Comparison of ENCODE assay signal across 8 mouse cellular contexts in the genomic region with DNA sequence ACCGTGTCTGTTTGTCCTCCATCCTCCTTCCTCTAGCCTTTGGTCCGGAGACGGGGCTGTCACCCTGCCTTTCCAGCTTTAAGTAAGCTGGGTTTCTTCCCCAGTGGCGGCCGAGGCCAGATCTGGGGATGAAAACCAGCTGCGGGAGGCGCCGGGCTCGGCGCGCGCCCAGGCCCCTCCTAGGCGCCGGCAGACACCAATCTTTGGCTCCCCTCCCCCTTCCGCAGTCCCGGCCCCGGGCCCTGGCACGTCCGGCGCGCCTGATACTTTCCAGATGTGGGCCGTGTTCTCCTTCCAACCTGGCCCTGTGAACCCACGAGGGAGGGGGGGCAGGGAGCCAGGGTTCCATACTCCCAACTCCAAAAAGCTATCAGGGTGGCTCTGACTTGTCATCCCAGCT. TPM values are rescaled to one million over a fixed set of nuclear protein-coding genes. Genes with fewer than 3 reads are reported as not detected.
DNase-seq lines count a peak whose midpoint lies in the region; ATAC-seq and TF ChIP-seq lines count a peak whose summit lies in the region.

No protein-coding gene starts in this region.

- peak overlapping the region; percentile 25 for H3K4me3 ChIP-seq in embryonic facial prominence, embryonic 11.5 days (ENCODE audit: low read depth, low read length)
- H3K4me3 ChIP-seq in heart, embryonic 10.5 days: peak overlapping the region; percentile 54
- no peak overlapping the region; the same call in 1 of the 2 replicates for H3K4me3 ChIP-seq in kidney, adult 2 months (ENCODE audit: insufficient read depth, low read depth, low read length)
- no peak overlapping the region for H3K4me3 ChIP-seq in lung, postnatal 0 days (ENCODE audit: low read depth, low read length)

- TF ChIP-seq POLR2A in kidney, adult 2 months (IDR thresholded peaks at IDR 0.05; ENCODE audit: low read depth, low read length): no peak

- TF ChIP-seq CTCF in kidney, adult 2 months (conservative IDR thresholded peaks at IDR 0.05; ENCODE audit: insufficient read depth, insufficient read length, low read depth, low read length): no peak
- no peak for TF ChIP-seq CTCF in lung, postnatal 0 days (IDR thresholded peaks at IDR 0.05)

- H3K9me3 ChIP-seq in embryonic facial prominence, embryonic 11.5 days (replicated peaks; ENCODE audit: control insufficient read depth, low read length): peaks cover 2% of the 10 kb centered on the region; the same call in 1 of the 2 replicates
- H3K9me3 ChIP-seq in heart, embryonic 10.5 days: peaks cover 3% of the 10 kb centered on the region
- no peaks in the 10 kb centered on the region for H3K9me3 ChIP-seq in lung, postnatal 0 days (ENCODE audit: low read length)

- H3K4me2 ChIP-seq in embryonic facial prominence, embryonic 11.5 days (ENCODE audit: low read depth, low read length): peak overlapping the region; percentile 68
- no peak overlapping the region; the same call in 1 of the 2 replicates for H3K4me2 ChIP-seq in lung, postnatal 0 days (replicated peaks; ENCODE audit: low read depth, low read length)

- peak overlapping the region; percentile 56 for H3K9ac ChIP-seq in embryonic facial prominence, embryonic 11.5 days (replicated peaks; ENCODE audit: low read length)
- H3K9ac ChIP-seq in lung, postnatal 0 days (replicated peaks; ENCODE audit: low read depth): no peak overlapping the region

- peak; percentile 48 for ATAC-seq in embryonic facial prominence, embryonic 11.5 days (replicated peaks; ENCODE audit: insufficient number of reproducible peaks, low FRiP score, low TSS enrichment, low read depth)
- peak; percentile 83 for ATAC-seq in lung, postnatal 0 days

- H3K27me3 ChIP-seq in embryonic facial prominence, embryonic 11.5 days (ENCODE audit: control insufficient read depth, insufficient read depth, low read length): peaks cover 3% of the 10 kb centered on the region; the same call in 1 of the 2 replicates
- H3K27me3 ChIP-seq in heart, embryonic 10.5 days (ENCODE audit: insufficient read depth, poor library complexity, severe bottlenecking): peaks cover 40% of the 10 kb centered on the region
- H3K27me3 ChIP-seq in kidney, adult 2 months (replicated peaks; ENCODE audit: control insufficient read depth, insufficient read depth, low read length): no peaks in the 10 kb centered on the region; the same call in 1 of the 2 replicates
- peaks cover 21% of the 10 kb centered on the region for H3K27me3 ChIP-seq in lung, postnatal 0 days (replicated peaks; ENCODE audit: insufficient read depth, low read length)

- H3K36me3 ChIP-seq in embryonic facial prominence, embryonic 11.5 days (replicated peaks; ENCODE audit: control insufficient read depth, insufficient read depth, low read depth, low read length): peaks cover 5% of the 10 kb centered on the region
- H3K36me3 ChIP-seq in heart, embryonic 10.5 days: peaks cover 36% of the 10 kb centered on the region
- H3K36me3 ChIP-seq in kidney, adult 2 months (ENCODE audit: control insufficient read depth, insufficient read depth, low read length): no peaks in the 10 kb centered on the region
- H3K36me3 ChIP-seq in lung, postnatal 0 days (ENCODE audit: insufficient read depth, low read length): no peaks in the 10 kb centered on the region

- 2% methylated on average over 23 of the region's 23 CpGs for WGBS in embryonic facial prominence, embryonic 11.5 days
- under 1% methylated on average over 23 of the region's 23 CpGs for WGBS in heart, embryonic 10.5 days
- WGBS in kidney, adult 2 months: 5% methylated on average over 23 of the region's 23 CpGs
- 2% methylated on average over 20 of the region's 23 CpGs for WGBS in lung, postnatal 0 days

- H3K27ac ChIP-seq in embryonic facial prominence, embryonic 11.5 days (replicated peaks; ENCODE audit: low read depth, low read length): peak overlapping the region; percentile 87
- H3K27ac ChIP-seq in heart, embryonic 10.5 days: peak overlapping the region; percentile 77
- peak overlapping the region; percentile 63 for H3K27ac ChIP-seq in kidney, adult 2 months (ENCODE audit: insufficient read depth, low read depth, low read length)
- peak overlapping the region; percentile 69 for H3K27ac ChIP-seq in lung, postnatal 0 days (ENCODE audit: low read length)

- no peak for TF ChIP-seq EP300 in lung, postnatal 0 days (IDR thresholded peaks at IDR 0.05)

- DNase-seq in NIH3T3 (ENCODE audit: low read depth): peak; percentile 99
- peak; percentile 96 for DNase-seq in embryonic facial prominence, embryonic 11.5 days (ENCODE audit: low spot score)
- DNase-seq in heart, embryonic 10.5 days (ENCODE audit: low spot score): peak; percentile 92
- DNase-seq in kidney, adult 2 months: peak; percentile 79
- peak; percentile 93 for DNase-seq in lung, postnatal 0 days (ENCODE audit: low spot score)
- peak; percentile 87 for DNase-seq in testis, postnatal 10 days (ENCODE audit: low spot score)
- DNase-seq in B cell, adult 2 months: no peak
- no peak for DNase-seq in right cerebral cortex, postnatal 4 days

- peaks cover 9% of the 10 kb centered on the region for H3K4me1 ChIP-seq in embryonic facial prominence, embryonic 11.5 days (ENCODE audit: control insufficient read depth, insufficient read depth, low read length)
- H3K4me1 ChIP-seq in heart, embryonic 10.5 days: peaks cover 57% of the 10 kb centered on the region
- no peaks in the 10 kb centered on the region for H3K4me1 ChIP-seq in kidney, adult 2 months (ENCODE audit: control insufficient read depth, insufficient read depth, low read length)
- 0 out of 2 replicates have a peak, but pooled peaks cover 3% of the 10 kb centered on the region for H3K4me1 ChIP-seq in lung, postnatal 0 days (ENCODE audit: insufficient read depth, low read depth, low read length)

RNA-seq across cellular contexts. Expression of a gene that starts 0.6 kb away (rescaled TPM):
- 16.0 and 19.8 TPM in 2 replicates for polyA plus RNA-seq in embryonic facial prominence, embryonic 11.5 days (2014; fragmentation: Nextera tagmentation; extraction: Ambion mirVana)
- polyA plus RNA-seq in heart, embryonic 10.5 days (2016; fragmentation: Nextera tagmentation; extraction: Ambion mirVana): 3.0 and 6.3 TPM in 2 replicates
- polyA plus RNA-seq in kidney, adult 2 months (2012; rRNA removed): 3.6 and 3.7 TPM in 2 replicates
- 5.2 and 6.6 TPM in 2 replicates for polyA plus RNA-seq in lung, postnatal 0 days (2015; fragmentation: Nextera tagmentation; extraction: Ambion mirVana)

RNA-seq across cellular contexts. Expression of a gene that starts 15.3 kb away (rescaled TPM):
- polyA plus RNA-seq in embryonic facial prominence, embryonic 11.5 days (2014; fragmentation: Nextera tagmentation; extraction: Ambion mirVana): 0.87 and 1.1 TPM in 2 replicates
- 0.15 and 0.51 TPM in 2 replicates for polyA plus RNA-seq in heart, embryonic 10.5 days (2016; fragmentation: Nextera tagmentation; extraction: Ambion mirVana)
- 4.0 and 5.0 TPM in 2 replicates for polyA plus RNA-seq in kidney, adult 2 months (2012; rRNA removed)
- polyA plus RNA-seq in lung, postnatal 0 days (2015; fragmentation: Nextera tagmentation; extraction: Ambion mirVana): 2.0 and 2.4 TPM in 2 replicates

RNA-seq across cellular contexts. Expression of a gene that starts 15.8 kb away (rescaled TPM):
- 11.5 and 12.2 TPM in 2 replicates for polyA plus RNA-seq in embryonic facial prominence, embryonic 11.5 days (2014; fragmentation: Nextera tagmentation; extraction: Ambion mirVana)
- 5.0 and 7.2 TPM in 2 replicates for polyA plus RNA-seq in heart, embryonic 10.5 days (2016; fragmentation: Nextera tagmentation; extraction: Ambion mirVana)
- polyA plus RNA-seq in kidney, adult 2 months (2012; rRNA removed): 5.5 and 7.5 TPM in 2 replicates
- polyA plus RNA-seq in lung, postnatal 0 days (2015; fragmentation: Nextera tagmentation; extraction: Ambion mirVana): 4.2 and 4.3 TPM in 2 replicates

RNA-seq across cellular contexts. Expression of a gene that starts 33.0 kb away (rescaled TPM):
- 227 and 237 TPM in 2 replicates for polyA plus RNA-seq in embryonic facial prominence, embryonic 11.5 days (2014; fragmentation: Nextera tagmentation; extraction: Ambion mirVana)
- 114 and 117 TPM in 2 replicates for polyA plus RNA-seq in heart, embryonic 10.5 days (2016; fragmentation: Nextera tagmentation; extraction: Ambion mirVana)
- polyA plus RNA-seq in kidney, adult 2 months (2012; rRNA removed): 305 and 325 TPM in 2 replicates
- polyA plus RNA-seq in lung, postnatal 0 days (2015; fragmentation: Nextera tagmentation; extraction: Ambion mirVana): 61.7 and 63.6 TPM in 2 replicates

RNA-seq across cellular contexts. Expression of a gene that starts 48.2 kb away (rescaled TPM):
- 10.1 and 11.4 TPM in 2 replicates for polyA plus RNA-seq in embryonic facial prominence, embryonic 11.5 days (2014; fragmentation: Nextera tagmentation; extraction: Ambion mirVana)
- polyA plus RNA-seq in heart, embryonic 10.5 days (2016; fragmentation: Nextera tagmentation; extraction: Ambion mirVana): 8.9 and 9.4 TPM in 2 replicates
- polyA plus RNA-seq in kidney, adult 2 months (2012; rRNA removed): 18.3 and 23.3 TPM in 2 replicates
- 26.1 and 29.0 TPM in 2 replicates for polyA plus RNA-seq in lung, postnatal 0 days (2015; fragmentation: Nextera tagmentation; extraction: Ambion mirVana)

Comparison
In these comparisons a context has a peak if more than half of its experiments do, and no peak if none do; other contexts are left out.
1. DNase-seq: peak in NIH3T3 (single experiment), embryonic facial prominence, embryonic 11.5 days (single experiment), heart, embryonic 10.5 days (single experiment), kidney, adult 2 months (single experiment), lung, postnatal 0 days (single experiment) and testis, postnatal 10 days (single experiment); none in B cell, adult 2 months (0 of 2) and right cerebral cortex, postnatal 4 days (single experiment).
2. H3K4me3 ChIP-seq: peak in embryonic facial prominence, embryonic 11.5 days (single experiment) and heart, embryonic 10.5 days (single experiment); none in kidney, adult 2 months (single experiment) and lung, postnatal 0 days (single experiment).
3. Peak in every context shown above with its lines, with median percentiles within 50 percentile points of each other: H3K27ac ChIP-seq.